35 mouse cellular contexts compared by ENCODE assay signal in genomic region chr4:141415924-141416323, GRCm38 (mm10). TPM values are rescaled to one million over a fixed set of nuclear protein-coding genes. Genes with fewer than 3 reads are reported as not detected.
A peak's percentile ranks its signal among the peaks of the same experiment; 100 is the strongest.
DNase-seq lines count a peak whose midpoint lies in the region; ATAC-seq and TF ChIP-seq lines count a peak whose summit lies in the region.
"Had no signal": no experiment of that assay in that cellular context is flagged by ENCODE, and none has a peak within 500 bp of the region (broad histone marks: within the 10 kb centered on the region; RNA-seq: fewer than 3 reads in every experiment).

TSS of gene Clcnkb (minus strand) at chr4:141416014.

- no peak within 1 kb of the TSS for H3K9ac ChIP-seq in CH12.LX (ENCODE audit: insufficient read depth, low read depth)
- no peak within 1 kb of the TSS for H3K9ac ChIP-seq in kidney, embryonic 15.5 days
- H3K9ac ChIP-seq in forebrain, embryonic 15.5 days (replicated peaks) = no peak within 1 kb of the TSS
- H3K9ac ChIP-seq: heart, embryonic 12.5 days; hindbrain, embryonic 14.5 days; limb, embryonic 13.5 days; liver, embryonic 12.5 days; midbrain, embryonic 12.5 days; neural tube, embryonic 12.5 days had no signal

- peaks cover 7 to 31% of the 10 kb centered on the region in 2 experiments; a peak in 3 of 4 replicates for H3K4me1 ChIP-seq in CH12.LX (ENCODE audit: control insufficient read depth in 1 of 2, insufficient read depth in 2 of 2)
- peaks cover 20% of the 10 kb centered on the region for H3K4me1 ChIP-seq in kidney, embryonic 15.5 days
- H3K4me1 ChIP-seq in forebrain, embryonic 15.5 days = no peaks in the 10 kb centered on the region
- H3K4me1 ChIP-seq: midbrain, embryonic 12.5 days; neural tube, embryonic 12.5 days had no signal

- H3K4me3 ChIP-seq in CH12.LX (replicated peaks in 1 of 3; ENCODE audit: low read depth in 2 of 3, low read length in 2 of 3, poor library complexity in 1 of 3) = no peak within 1 kb of the TSS
- H3K4me3 ChIP-seq in kidney, embryonic 15.5 days (replicated peaks) = no peak within 1 kb of the TSS
- H3K4me3 ChIP-seq in forebrain, embryonic 15.5 days = no peak within 1 kb of the TSS
- H3K4me3 ChIP-seq: gastrocnemius, adult 2 months; heart, embryonic 12.5 days; limb, embryonic 13.5 days; liver, embryonic 12.5 days; megakaryocyte, embryonic 14.5 days; midbrain, embryonic 12.5 days; myocyte; neural tube, embryonic 12.5 days had no signal

- no peaks in the 10 kb centered on the region for H3K27me3 ChIP-seq in CH12.LX (replicated peaks)
- peaks cover 4% of the 10 kb centered on the region; the same call in 1 of the 2 replicates for H3K27me3 ChIP-seq in kidney, embryonic 15.5 days
- H3K27me3 ChIP-seq in forebrain, embryonic 15.5 days = no peaks in the 10 kb centered on the region

- TF ChIP-seq CTCF in CH12.LX (conservative IDR thresholded peaks at IDR 0.05 in 1 of 2, IDR thresholded peaks at IDR 0.05 in 1 of 2; ENCODE audit: low read depth in 2 of 2, low read length in 2 of 2) = no peak

- peaks cover 3% of the 10 kb centered on the region for H3K9me3 ChIP-seq in CH12.LX (replicated peaks; ENCODE audit: low read length)
- H3K9me3 ChIP-seq in kidney, embryonic 15.5 days (replicated peaks) = no peaks in the 10 kb centered on the region
- H3K9me3 ChIP-seq in forebrain, embryonic 15.5 days = no peaks in the 10 kb centered on the region
- H3K9me3 ChIP-seq: G1E; heart, embryonic 12.5 days; liver, embryonic 12.5 days had no signal

- TF ChIP-seq POLR2A in CH12.LX (IDR thresholded peaks at IDR 0.05; ENCODE audit: low read depth, low read length) = no peak

- in situ Hi-C loops in CH12.LX (cut with MboI; ENCODE audit: low pct_ligation_motif_present, low pct_unique_long_range_greater_than_20kb, low sequenced_read_pairs) = loop anchor here (25.0 kb wide), 2 partner anchors 546 to 671 kb away; partner anchors contain the start of gene Tmem51

- no peak within 1 kb of the TSS for H3K4me2 ChIP-seq in CH12.LX (ENCODE audit: insufficient read depth, low read depth, poor library complexity, severe bottlenecking)
- H3K4me2 ChIP-seq in kidney, embryonic 15.5 days = no peak within 1 kb of the TSS
- H3K4me2 ChIP-seq in forebrain, embryonic 15.5 days (replicated peaks) = no peak within 1 kb of the TSS
- H3K4me2 ChIP-seq: heart, embryonic 12.5 days; hindbrain, embryonic 14.5 days; limb, embryonic 13.5 days; liver, embryonic 12.5 days; midbrain, embryonic 12.5 days; neural tube, embryonic 12.5 days had no signal

- DNase-seq in CH12.LX (ENCODE audit: extremely low read depth) = no peak
- no peak for DNase-seq in gonadal fat pad, adult 2 months (ENCODE audit: low read depth)
- DNase-seq in kidney, postnatal 25 days = peak; percentile 53 to 86
- no peak for DNase-seq in liver
- no peak for DNase-seq in embryo, embryonic 10 days (ENCODE audit: low spot score)
- DNase-seq: adrenal gland, adult 8-10 months; cerebellum, adult 2 months; cerebellum, postnatal 14 days; gastrocnemius, adult 2 months; lung, adult 18-20 months; lung, postnatal 4 days; right cerebral cortex, adult 18-20 months; spleen, adult 18-20 months; thymus, postnatal 14 days had no signal

- H3K36me3 ChIP-seq in CH12.LX (replicated peaks in 1 of 2; ENCODE audit: control insufficient read depth in 1 of 2, insufficient read depth in 1 of 2, low read length in 1 of 2) = no peaks in the 10 kb centered on the region
- H3K36me3 ChIP-seq in kidney, embryonic 15.5 days = no peaks in the 10 kb centered on the region
- H3K36me3 ChIP-seq in forebrain, embryonic 15.5 days = no peaks in the 10 kb centered on the region
- H3K36me3 ChIP-seq: G1E; heart, embryonic 12.5 days; limb, embryonic 13.5 days; liver, embryonic 12.5 days; midbrain, embryonic 12.5 days; neural tube, embryonic 12.5 days had no signal

- 63% methylated on average over 7 of the region's 7 CpGs for WGBS in kidney, embryonic 15.5 days
- 66% methylated on average over 7 of the region's 7 CpGs for WGBS in forebrain, embryonic 15.5 days

- no peak within 1 kb of the TSS for H3K27ac ChIP-seq in CH12.LX (ENCODE audit: insufficient read depth, low read depth)
- peak within 1 kb of the TSS; percentile 45; the same call in 1 of the 2 replicates for H3K27ac ChIP-seq in kidney, embryonic 15.5 days
- H3K27ac ChIP-seq in forebrain, embryonic 15.5 days (replicated peaks) = no peak within 1 kb of the TSS
- H3K27ac ChIP-seq: gastrocnemius, adult 2 months; hindbrain, embryonic 14.5 days; limb, embryonic 13.5 days; liver, embryonic 12.5 days; midbrain, embryonic 12.5 days; neural tube, embryonic 12.5 days had no signal

- dilution Hi-C loops in CH12.LX (cut with MboI; ENCODE audit: extremely low pct_ligation_motif_present, extremely low pct_unique_long_range_greater_than_20kb, low sequenced_read_pairs) = no loop called here

- ATAC-seq in kidney, embryonic 15.5 days (replicated peaks; ENCODE audit: low FRiP score) = no peak
- ATAC-seq in forebrain, embryonic 15.5 days (replicated peaks) = no peak
- ATAC-seq: forebrain, embryonic 14.5 days; intestine, postnatal 0 days; liver, embryonic 12.5 days; lung, postnatal 0 days had no signal

- TF ChIP-seq RAD21 in CH12.LX (IDR thresholded peaks at IDR 0.05; ENCODE audit: low read depth, low read length) = no peak

- TF ChIP-seq EP300 in CH12.LX (IDR thresholded peaks at IDR 0.05; ENCODE audit: low read length) = no peak

- H3K79me2 ChIP-seq in CH12.LX (replicated peaks; ENCODE audit: control insufficient read depth, extremely low read depth, insufficient read depth, poor library complexity, severe bottlenecking) = no peaks in the 10 kb centered on the region

TF ChIP-seq in CH12.LX, 34 proteins besides CTCF, POLR2A, EP300 and RAD21:
- 0 out of 2 replicates have a peak, but pooled peaks have one; percentile 17 for TF ChIP-seq NRF1 (IDR thresholded peaks at IDR 0.05; ENCODE audit: low read depth, low read length)
- no peak for TF ChIP-seq PAX5 (IDR thresholded peaks at IDR 0.05; ENCODE audit: low read length)

RNA-seq across cellular contexts. Expression of gene Clcnkb, which starts in this region (rescaled TPM):
- 0.51 and 1.1 TPM in 2 replicates for total RNA-seq in CH12.LX (2012; rRNA removed)
- 0.08 TPM in 2 replicates for total RNA-seq in CH12.LX (2014; rRNA removed)
- polyA plus RNA-seq in CH12.LX (2012; ENCODE audit: insufficient read length, low read depth) = 0.24 and 0.42 TPM in 2 replicates
- polyA plus RNA-seq in gonadal fat pad, adult 2 months (2012; rRNA removed) = 11.5 and 14.2 TPM in 2 replicates
- polyA plus RNA-seq in kidney, embryonic 15.5 days (2015; fragmentation: Nextera tagmentation; extraction: Ambion mirVana) = 19.5 and 19.8 TPM in 2 replicates
- polyA plus RNA-seq in forebrain, embryonic 15.5 days (2015; fragmentation: Nextera tagmentation; extraction: Ambion mirVana) = not detected in 2 replicates
- total RNA-seq: adrenal gland, adult 8-10 months; granulocyte monocyte progenitor cell, adult 5-6 weeks; hematopoietic stem cell, adult 5-6 weeks; layer of hippocampus, adult 8-10 months; layer of hippocampus, postnatal 25 days; midbrain, postnatal 0 days had no signal
- polyA plus RNA-seq: cerebellum, adult 2 months; embryonic facial prominence, embryonic 11.5 days; forebrain, embryonic 14.5 days; G1E; hindbrain, embryonic 14.5 days; intestine, postnatal 0 days; limb, embryonic 13.5 days; liver, embryonic 12.5 days; lung, postnatal 0 days; midbrain, embryonic 12.5 days; neural tube, embryonic 12.5 days; stomach, embryonic 16.5 days had no signal

Comparison
In these comparisons a context has a peak if more than half of its experiments do, and no peak if none do; other contexts are left out.
1. DNase-seq: peak in kidney, postnatal 25 days (2 of 2); none in CH12.LX (single experiment), gonadal fat pad, adult 2 months (single experiment), liver (single experiment) and embryo, embryonic 10 days (single experiment).